ENCODE assay signal across 23 mouse cellular contexts in the genomic region with DNA sequence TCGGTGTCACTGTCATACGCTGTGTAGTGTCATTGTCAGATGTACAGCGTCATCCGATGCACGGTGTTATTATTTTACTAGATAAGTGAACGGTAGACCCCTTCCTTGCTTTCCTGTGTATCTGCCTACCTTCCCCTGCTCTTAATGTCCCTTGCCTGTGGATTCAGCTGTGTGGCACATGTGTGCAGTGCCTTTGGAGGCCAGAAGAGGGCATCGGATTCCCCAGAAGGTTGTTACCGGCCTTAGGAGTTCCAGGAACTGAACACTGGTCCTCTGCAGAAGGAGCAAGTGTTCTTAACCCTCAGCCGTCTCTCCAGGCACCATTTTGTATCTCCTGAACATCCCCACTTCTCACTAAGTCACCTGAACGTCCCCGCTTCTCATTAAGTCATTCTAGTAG. TPM values are rescaled to one million over a fixed set of nuclear protein-coding genes. Genes with fewer than 3 reads are reported as not detected.
DNase-seq lines count a peak whose midpoint lies in the region; ATAC-seq and TF ChIP-seq lines count a peak whose summit lies in the region.
"Had no signal": no experiment of that assay in that cellular context is flagged by ENCODE, and none has a peak within 500 bp of the region (broad histone marks: within the 10 kb centered on the region; RNA-seq: fewer than 3 reads in every experiment).

No protein-coding gene starts in this region.

- H3K36me3 ChIP-seq in intestine, postnatal 0 days (ENCODE audit: control insufficient read depth, insufficient read depth) = peaks cover 9% of the 10 kb centered on the region; the same call in 1 of the 2 replicates
- H3K36me3 ChIP-seq in intestine, embryonic 15.5 days = no peaks in the 10 kb centered on the region
- no peaks in the 10 kb centered on the region for H3K36me3 ChIP-seq in lung, postnatal 0 days (ENCODE audit: insufficient read depth, low read length)
- H3K36me3 ChIP-seq in MEL (ENCODE audit: control insufficient read depth in 1 of 2, insufficient read depth in 2 of 2, low read length in 2 of 2) = peaks cover 11 to 36% of the 10 kb centered on the region in 2 experiments; a peak in 3 of 4 replicates
- H3K36me3 ChIP-seq: forebrain, embryonic 15.5 days; stomach, embryonic 15.5 days had no signal

- WGBS in intestine, postnatal 0 days = 94% methylated on average over 11 of the region's 11 CpGs
- WGBS in intestine, embryonic 15.5 days = 93% methylated on average over 11 of the region's 11 CpGs
- 92% methylated on average over 11 of the region's 11 CpGs for WGBS in lung, postnatal 0 days

- H3K27me3 ChIP-seq in intestine, postnatal 0 days (replicated peaks; ENCODE audit: control insufficient read depth, insufficient read depth, low read length) = no peaks in the 10 kb centered on the region
- no peaks in the 10 kb centered on the region for H3K27me3 ChIP-seq in intestine, embryonic 15.5 days (replicated peaks)
- H3K27me3 ChIP-seq in lung, postnatal 0 days (replicated peaks; ENCODE audit: insufficient read depth, low read length) = no peaks in the 10 kb centered on the region
- H3K27me3 ChIP-seq in MEL (ENCODE audit: control insufficient read depth in 1 of 2, insufficient read depth in 2 of 2, low read length in 2 of 2) = no peaks in the 10 kb centered on the region
- H3K27me3 ChIP-seq: forebrain, embryonic 15.5 days; heart, embryonic 12.5 days; stomach, embryonic 15.5 days had no signal

- no peak for DNase-seq in lung, postnatal 0 days (ENCODE audit: low spot score)
- DNase-seq in lung, adult 18-20 months = no peak
- DNase-seq in MEL (ENCODE audit: low read depth, low spot score) = peak; percentile 73
- no peak for DNase-seq in embryo, embryonic 11 days
- no peak for DNase-seq in right cerebral cortex, postnatal 4 days
- DNase-seq: adrenal gland, postnatal 14 days; cerebellum, postnatal 10 days; heart, postnatal 36 days; kidney, adult 8-10 months; midbrain, embryonic 14.5 days; right cerebral cortex, adult 18-20 months; spleen, adult 18-20 months; thymus, postnatal 14 days had no signal

- no peak overlapping the region for H3K4me3 ChIP-seq in intestine, postnatal 0 days (ENCODE audit: low read depth, low read length)
- H3K4me3 ChIP-seq in intestine, embryonic 15.5 days (replicated peaks) = no peak overlapping the region
- no peak overlapping the region for H3K4me3 ChIP-seq in lung, postnatal 0 days (ENCODE audit: low read depth, low read length)
- no peak overlapping the region for H3K4me3 ChIP-seq in MEL (ENCODE audit: control insufficient read depth in 1 of 2, insufficient read depth in 1 of 2, low read depth in 2 of 2, low read length in 2 of 2)
- H3K4me3 ChIP-seq: forebrain, embryonic 15.5 days; heart, embryonic 12.5 days; limb, embryonic 10.5 days; stomach, embryonic 15.5 days had no signal

- no peak for TF ChIP-seq POLR2A in MEL (IDR thresholded peaks at IDR 0.05; ENCODE audit: control insufficient read depth in 1 of 2, insufficient read depth in 1 of 2, low read depth in 1 of 2, low read length in 2 of 2, poor library complexity in 1 of 2)

- TF ChIP-seq RAD21 in MEL (IDR thresholded peaks at IDR 0.05; ENCODE audit: low read depth, low read length) = peak; percentile 5

- H3K4me2 ChIP-seq in intestine, postnatal 0 days (replicated peaks; ENCODE audit: low read depth) = no peak overlapping the region
- no peak overlapping the region for H3K4me2 ChIP-seq in intestine, embryonic 15.5 days (replicated peaks)
- H3K4me2 ChIP-seq in lung, postnatal 0 days (replicated peaks; ENCODE audit: low read depth, low read length) = no peak overlapping the region
- H3K4me2 ChIP-seq: forebrain, embryonic 15.5 days; heart, embryonic 12.5 days; stomach, embryonic 15.5 days had no signal

- ATAC-seq in intestine, postnatal 0 days = no peak
- no peak for ATAC-seq in intestine, embryonic 15.5 days
- no peak for ATAC-seq in lung, postnatal 0 days
- 0 out of 2 replicates have a peak, but pooled peaks have one; percentile 31 for ATAC-seq in monocyte, adult 5-6 weeks (replicated peaks; ENCODE audit: insufficient number of reproducible peaks, low FRiP score, low TSS enrichment, poor library complexity, severe bottlenecking)
- ATAC-seq: forebrain, embryonic 15.5 days; hindbrain, embryonic 16.5 days had no signal

- no peak overlapping the region for H3K9ac ChIP-seq in intestine, postnatal 0 days (ENCODE audit: low read depth, low read length)
- no peak overlapping the region for H3K9ac ChIP-seq in intestine, embryonic 15.5 days
- no peak overlapping the region for H3K9ac ChIP-seq in lung, postnatal 0 days (replicated peaks; ENCODE audit: low read depth)
- H3K9ac ChIP-seq in MEL (ENCODE audit: control insufficient read depth, low read depth, low read length, poor library complexity, severe bottlenecking) = no peak overlapping the region
- H3K9ac ChIP-seq: forebrain, embryonic 15.5 days; heart, embryonic 12.5 days; stomach, embryonic 15.5 days had no signal

- TF ChIP-seq EP300 in lung, postnatal 0 days (IDR thresholded peaks at IDR 0.05) = no peak
- no peak for TF ChIP-seq EP300 in MEL (IDR thresholded peaks at IDR 0.05; ENCODE audit: low read depth in 1 of 2, low read length in 2 of 2)

- H3K9me3 ChIP-seq in intestine, postnatal 0 days (ENCODE audit: control insufficient read depth) = no peaks in the 10 kb centered on the region
- no peaks in the 10 kb centered on the region; the same call in 1 of the 2 replicates for H3K9me3 ChIP-seq in intestine, embryonic 15.5 days
- no peaks in the 10 kb centered on the region for H3K9me3 ChIP-seq in lung, postnatal 0 days (ENCODE audit: low read length)
- no peaks in the 10 kb centered on the region for H3K9me3 ChIP-seq in MEL (replicated peaks; ENCODE audit: insufficient read depth, low read length)
- H3K9me3 ChIP-seq: forebrain, embryonic 15.5 days; G1E; heart, embryonic 12.5 days; limb, embryonic 10.5 days; stomach, embryonic 15.5 days had no signal

- peak; percentile 51 for TF ChIP-seq CTCF in intestine, postnatal 0 days (IDR thresholded peaks at IDR 0.05; ENCODE audit: low read depth)
- TF ChIP-seq CTCF in lung, postnatal 0 days (IDR thresholded peaks at IDR 0.05) = peak; percentile 27; the same call in 1 of the 2 replicates
- peak; percentile 52 to 62 (median 57) for TF ChIP-seq CTCF in MEL (IDR thresholded peaks at IDR 0.05 in 2 of 3, conservative IDR thresholded peaks at IDR 0.05 in 1 of 3; ENCODE audit: control insufficient read depth in 1 of 3, insufficient read depth in 1 of 3, low read depth in 2 of 3, low read length in 3 of 3, poor library complexity in 1 of 3, severe bottlenecking in 1 of 3)

- peaks cover 6% of the 10 kb centered on the region; the same call in 1 of the 2 replicates for H3K4me1 ChIP-seq in intestine, postnatal 0 days (replicated peaks; ENCODE audit: control insufficient read depth, insufficient read depth, low read length)
- peaks cover 14% of the 10 kb centered on the region for H3K4me1 ChIP-seq in intestine, embryonic 15.5 days (replicated peaks)
- H3K4me1 ChIP-seq in lung, postnatal 0 days (ENCODE audit: insufficient read depth, low read depth, low read length) = no peaks in the 10 kb centered on the region
- peaks cover 25 to 32% of the 10 kb centered on the region in 2 experiments for H3K4me1 ChIP-seq in MEL (ENCODE audit: control insufficient read depth in 1 of 2, insufficient read depth in 2 of 2, low read length in 2 of 2)
- H3K4me1 ChIP-seq: forebrain, embryonic 15.5 days; stomach, embryonic 15.5 days had no signal

- H3K79me2 ChIP-seq in MEL (ENCODE audit: control insufficient read depth, insufficient read depth, low read length, poor library complexity) = peaks cover 29% of the 10 kb centered on the region

- no peak overlapping the region for H3K27ac ChIP-seq in intestine, postnatal 0 days (ENCODE audit: low read depth, low read length)
- no peak overlapping the region for H3K27ac ChIP-seq in intestine, embryonic 15.5 days
- no peak overlapping the region for H3K27ac ChIP-seq in lung, postnatal 0 days (ENCODE audit: low read length)
- H3K27ac ChIP-seq in MEL (ENCODE audit: control insufficient read depth, low read depth, low read length) = no peak overlapping the region
- H3K27ac ChIP-seq: forebrain, embryonic 15.5 days; limb, embryonic 10.5 days; macrophage; stomach, embryonic 15.5 days had no signal

TF ChIP-seq in MEL, 35 proteins besides CTCF, POLR2A, EP300 and RAD21:
- no peak for TF ChIP-seq TAL1 (IDR thresholded peaks at IDR 0.05; ENCODE audit: low read length)
- no peak for TF ChIP-seq BHLHE40 (IDR thresholded peaks at IDR 0.05; ENCODE audit: borderline replicate concordance, low read depth, low read length)
- TF ChIP-seq E2F4 (IDR thresholded peaks at IDR 0.05; ENCODE audit: borderline replicate concordance, low read depth, low read length) = no peak
- no peak for TF ChIP-seq UBTF (IDR thresholded peaks at IDR 0.05; ENCODE audit: borderline replicate concordance, insufficient read depth, low read depth, low read length)
- 0 out of 2 replicates have a peak, but pooled peaks have one; percentile 9 for TF ChIP-seq ZC3H11A (IDR thresholded peaks at IDR 0.05; ENCODE audit: low read depth, low read length)
TF ChIP-seq in MEL: peak in this region for 1.

RNA-seq across cellular contexts. Expression of a gene that starts 12.0 kb away (rescaled TPM):
- 104 TPM in 2 replicates for polyA plus RNA-seq in intestine, postnatal 0 days (2015; fragmentation: Nextera tagmentation; extraction: Ambion mirVana)
- 53.1 and 54.8 TPM in 2 replicates for polyA plus RNA-seq in intestine, embryonic 15.5 days (2015; fragmentation: Nextera tagmentation; extraction: Ambion mirVana)
- 27.9 and 32.1 TPM in 2 replicates for polyA plus RNA-seq in lung, postnatal 0 days (2015; fragmentation: Nextera tagmentation; extraction: Ambion mirVana)
- total RNA-seq in MEL (2012; rRNA removed) = 22.2 and 23.1 TPM in 2 replicates
- 10 to 100 TPM in 1 of 2 experiments, not detected in 1; 44.6 TPM for polyA plus RNA-seq in MEL (2012; ENCODE audit: insufficient read depth in 1 of 2, insufficient read length in 2 of 2, low read depth in 1 of 2, low replicate concordance in 2 of 2, missing spikeins in 1 of 2)
- total RNA-seq in monocyte, adult 5-6 weeks (2017) = 0.68 to 0.86 TPM (median 0.75 TPM) in 3 replicates

RNA-seq across cellular contexts. Expression of a gene that starts 42.3 kb away (rescaled TPM):
- 1.5 and 1.8 TPM in 2 replicates for polyA plus RNA-seq in intestine, postnatal 0 days (2015; fragmentation: Nextera tagmentation; extraction: Ambion mirVana)
- polyA plus RNA-seq in intestine, embryonic 15.5 days (2015; fragmentation: Nextera tagmentation; extraction: Ambion mirVana) = 3.4 and 3.6 TPM in 2 replicates
- polyA plus RNA-seq in lung, postnatal 0 days (2015; fragmentation: Nextera tagmentation; extraction: Ambion mirVana) = 1.2 and 1.3 TPM in 2 replicates
- total RNA-seq in MEL (2012; rRNA removed) = 6.7 and 7.0 TPM in 2 replicates
- 10 to 100 TPM in 1 of 2 experiments, not detected in 1; 12.1 TPM for polyA plus RNA-seq in MEL (2012; ENCODE audit: insufficient read depth in 1 of 2, insufficient read length in 2 of 2, low read depth in 1 of 2, low replicate concordance in 2 of 2, missing spikeins in 1 of 2)
- total RNA-seq in monocyte, adult 5-6 weeks (2017) = 3.1 to 8.9 TPM (median 6.7 TPM) in 3 replicates
